Mouse (Mus musculus): ENCODE results near the gene Gja10. TPM values are rescaled to one million over a fixed set of nuclear protein-coding genes. Genes with fewer than 3 reads are reported as not detected.

Gja10 gene
- not detected in 2 replicates for total RNA-seq (2014; fragmentation: Nextera tagmentation)
- total RNA-seq (2017): not detected in 2 replicates

DNA sequence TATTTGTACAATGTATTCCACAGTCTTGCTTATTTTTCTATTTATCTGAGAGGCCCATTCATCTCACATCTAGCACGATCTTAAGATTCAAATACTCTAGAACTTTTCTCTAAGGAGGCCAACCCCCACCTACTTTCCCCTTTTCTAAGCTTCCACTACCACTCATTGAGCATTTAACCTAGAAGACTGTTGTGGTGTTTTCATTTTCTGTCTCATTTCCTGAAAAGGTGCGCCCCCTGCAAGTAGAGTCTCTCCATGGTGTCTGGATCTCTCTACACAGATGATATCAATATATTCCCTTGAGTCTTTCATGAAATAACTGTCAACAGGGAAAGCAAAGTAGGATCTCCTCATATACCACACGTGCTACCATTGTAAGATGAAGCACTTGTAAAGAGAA is at the start of gene Gja10:
Gja10 (minus strand) TSS at position 101 of the 400 bp plus-strand sequence.
- no peak for ATAC-seq (replicated peaks; ENCODE audit: poor library complexity, severe bottlenecking)

DNA sequence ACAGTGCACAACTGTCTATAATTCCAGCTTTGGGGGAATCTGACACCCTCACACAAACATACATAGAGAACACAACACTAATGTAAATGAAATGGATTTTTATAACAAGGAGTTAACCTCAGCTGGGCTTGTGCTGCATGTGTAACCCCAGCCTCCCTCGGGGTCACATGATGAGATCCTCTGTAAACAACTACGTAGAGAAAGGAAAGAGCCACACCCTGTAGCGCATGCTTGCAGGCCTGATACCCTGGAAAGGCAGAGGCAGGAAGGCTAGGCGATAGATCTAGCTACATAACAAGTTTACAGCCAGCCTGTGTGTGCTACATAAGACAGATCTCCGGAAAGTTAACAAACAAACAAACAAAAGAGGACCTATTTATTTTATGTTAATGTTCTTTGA is 49.1 kb upstream of the Gja10 start:
- no peak for ATAC-seq (replicated peaks; ENCODE audit: poor library complexity, severe bottlenecking)

DNA sequence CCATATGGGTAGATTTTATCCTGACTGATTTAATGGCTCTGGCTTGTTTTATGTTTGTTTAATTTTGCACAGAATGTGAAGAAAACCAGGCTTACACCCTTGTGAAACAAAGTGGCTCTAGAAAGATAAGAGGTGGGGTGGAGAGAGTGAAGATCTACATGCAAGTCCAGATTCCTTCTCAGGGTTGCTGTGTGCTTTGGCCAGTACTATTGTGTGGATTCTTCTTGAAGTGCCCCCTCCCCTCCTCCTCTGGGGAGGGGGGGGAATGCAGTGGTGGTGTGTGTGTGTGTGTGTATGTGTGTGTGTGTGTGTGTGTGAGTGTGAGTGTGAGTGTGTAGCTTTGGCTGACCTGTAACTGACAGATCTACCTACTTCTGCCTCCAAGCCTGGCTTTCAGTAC is 19.1 kb upstream of the Gja10 start:
- no peak for ATAC-seq (replicated peaks; ENCODE audit: poor library complexity, severe bottlenecking)

DNA sequence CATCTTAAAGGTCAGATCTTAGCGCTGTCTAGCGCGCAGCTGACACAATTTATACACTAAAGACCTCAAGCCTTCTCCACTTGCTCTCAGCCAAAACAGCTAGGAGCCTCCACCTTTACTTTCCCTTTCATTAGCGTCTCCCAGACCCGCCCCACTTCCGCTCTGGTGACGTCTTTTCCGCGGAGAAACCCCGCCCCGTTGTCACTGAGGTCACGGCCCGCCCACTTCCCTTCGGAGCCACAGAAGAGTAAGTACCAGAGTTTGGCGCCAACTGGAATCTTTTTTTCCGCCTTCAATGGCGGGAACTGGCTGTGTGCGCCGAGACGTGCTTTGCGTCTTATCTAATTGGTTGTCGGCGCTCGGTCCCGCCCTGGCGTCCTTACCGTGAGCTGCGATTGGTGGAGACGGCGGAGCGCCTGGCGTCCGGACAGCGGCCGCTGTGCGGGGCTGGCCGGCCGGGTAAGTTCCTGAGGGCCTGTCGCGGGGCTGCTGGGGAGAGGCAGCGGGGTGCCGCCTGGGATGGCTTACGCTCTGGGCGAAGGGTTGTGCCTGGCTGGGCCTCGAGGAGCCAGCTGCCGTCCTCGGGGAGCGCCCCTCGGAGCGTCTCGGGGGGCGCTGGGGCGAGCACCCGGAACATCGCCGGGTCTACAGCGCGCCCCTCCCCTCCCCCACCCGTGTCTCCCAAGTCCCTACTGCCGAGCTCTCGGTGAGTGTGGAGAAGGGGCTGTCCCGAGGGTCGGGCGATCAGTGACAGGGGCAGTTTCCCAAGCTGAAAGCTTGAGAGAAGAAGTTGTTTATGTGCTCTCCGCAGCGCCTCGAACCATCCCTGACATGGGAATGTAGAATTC is 12.7 kb upstream of the Gja10 start, which contains the start of gene Casp8ap2:
Casp8ap2 (plus strand) TSS at position 418 of the 848 bp plus-strand sequence.
- peak; percentile 97 for ATAC-seq (replicated peaks; ENCODE audit: poor library complexity, severe bottlenecking)

DNA sequence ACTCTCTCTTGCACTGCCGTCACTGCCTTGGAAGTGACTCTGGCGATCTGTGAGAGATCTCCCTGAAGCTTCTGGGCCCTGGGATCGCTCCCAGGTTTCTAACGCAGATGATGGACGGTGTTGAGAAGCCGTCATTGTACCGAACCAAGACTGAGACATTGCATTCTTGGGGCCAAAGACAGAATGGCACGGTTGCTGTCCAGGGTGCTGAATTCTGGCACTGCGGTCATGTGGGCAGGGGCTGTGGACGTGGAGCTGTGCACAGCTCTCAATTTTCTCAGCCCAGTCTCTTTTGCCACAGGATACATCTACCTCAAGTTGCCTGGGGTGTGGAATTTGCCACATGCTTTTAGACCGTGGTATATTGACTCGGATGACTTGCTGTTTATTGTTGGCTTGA is 1.4 kb downstream of the Gja10 start:
- peak; percentile 94 for ATAC-seq (replicated peaks; ENCODE audit: poor library complexity, severe bottlenecking)

DNA sequence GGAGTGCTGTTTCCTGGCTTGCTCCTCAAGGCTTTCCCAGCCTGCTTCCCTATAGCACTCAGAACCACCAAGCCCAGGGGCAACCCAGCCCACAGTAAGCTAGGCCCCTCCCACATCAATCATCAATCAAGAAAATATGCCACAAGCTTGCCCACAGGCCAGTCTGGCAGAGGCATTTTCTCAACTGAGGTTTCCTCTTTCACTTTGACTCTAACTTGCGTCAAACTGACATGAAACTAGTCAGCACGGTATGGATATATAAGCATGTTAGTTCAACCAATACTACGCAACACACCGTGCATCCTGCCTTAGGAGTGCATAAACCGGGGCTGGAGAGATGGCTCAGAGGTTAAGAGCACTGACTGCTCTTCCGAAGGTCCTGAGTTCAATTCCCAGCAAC is 14.3 kb downstream of the Gja10 start:
- peak; percentile 79 for ATAC-seq (replicated peaks; ENCODE audit: poor library complexity, severe bottlenecking)

DNA sequence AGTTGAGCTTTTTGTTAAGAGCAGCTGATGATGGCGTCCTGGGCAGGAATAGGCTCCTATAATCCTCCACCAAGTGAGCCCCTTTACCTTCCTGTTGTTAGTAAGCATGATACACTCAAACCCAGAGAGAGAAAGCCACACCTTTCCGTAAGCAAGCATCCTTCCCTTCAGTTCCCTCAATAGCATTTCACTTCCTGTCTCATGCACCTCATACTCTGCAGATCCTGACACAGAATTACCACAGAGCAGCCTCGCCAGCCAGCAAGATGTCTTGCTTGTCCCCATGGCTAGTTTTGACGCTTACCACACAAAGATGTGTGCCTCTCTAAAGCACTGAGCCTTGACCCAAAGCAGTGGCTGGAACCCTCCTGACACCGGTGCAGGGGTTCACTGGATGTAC is 15.0 kb downstream of the Gja10 start:
- ATAC-seq (replicated peaks; ENCODE audit: poor library complexity, severe bottlenecking): peak; percentile 35

DNA sequence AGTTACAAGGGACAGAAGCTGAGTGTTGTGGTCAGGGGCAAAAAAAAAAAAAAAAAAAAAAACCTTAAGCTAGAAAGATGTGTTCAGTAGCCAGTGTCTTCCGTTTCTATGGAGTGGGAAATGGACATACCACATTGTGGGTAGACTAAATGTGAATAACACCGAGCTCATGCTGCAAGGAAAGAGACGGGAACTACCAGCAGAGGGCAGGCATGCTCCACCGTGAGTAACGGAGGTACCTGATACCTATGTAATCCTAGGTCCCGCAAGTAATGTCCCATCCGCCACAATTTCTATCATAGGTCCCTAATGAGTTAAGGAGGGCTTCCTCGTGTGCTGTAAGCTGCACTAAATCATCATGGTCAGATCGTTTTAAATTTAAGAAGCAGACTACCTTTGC is 16.0 kb downstream of the Gja10 start:
- ATAC-seq (replicated peaks; ENCODE audit: poor library complexity, severe bottlenecking): peak; percentile 60

DNA sequence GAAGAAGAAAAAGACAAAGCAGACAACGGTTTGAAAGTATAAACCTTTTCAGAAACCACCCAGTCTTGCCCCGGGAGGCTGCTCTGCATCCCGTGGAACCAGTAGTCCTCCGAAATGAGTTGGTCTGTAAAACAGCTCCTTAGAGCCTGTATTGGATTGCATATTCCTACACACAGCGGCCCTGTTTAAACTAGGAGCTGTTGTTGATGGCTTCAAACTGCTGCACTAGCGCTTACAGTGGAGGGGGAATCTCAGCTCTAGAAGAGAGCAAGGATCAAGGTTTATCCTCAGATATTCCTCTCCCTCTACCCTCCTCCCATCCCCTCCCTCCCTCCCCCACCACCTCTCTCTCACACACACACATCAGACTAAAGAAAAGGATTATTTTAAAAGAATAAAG is 18.4 kb downstream of the Gja10 start:
- no peak for ATAC-seq (replicated peaks; ENCODE audit: poor library complexity, severe bottlenecking)

DNA sequence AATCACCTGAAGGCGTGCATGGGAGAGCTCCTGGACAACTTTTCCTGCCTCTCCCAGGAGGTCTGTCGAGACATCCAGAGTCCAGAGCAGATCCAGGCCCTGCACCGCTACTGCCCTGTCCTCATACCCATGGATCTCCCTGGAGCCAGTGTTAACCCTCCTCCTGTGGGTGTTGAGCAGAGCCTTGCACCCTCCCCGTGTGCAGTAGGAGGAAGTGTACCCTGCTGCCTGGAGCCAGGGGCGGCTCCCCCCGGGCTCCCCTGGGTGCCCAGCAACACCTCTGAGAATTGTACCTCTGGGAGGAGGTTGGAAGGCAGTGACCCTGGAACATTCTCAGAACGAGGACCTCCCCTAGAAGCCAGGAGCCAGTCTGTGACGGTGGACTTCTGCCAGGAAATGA is 22.7 kb downstream of the Gja10 start:
- peak; percentile 52 for ATAC-seq (replicated peaks; ENCODE audit: poor library complexity, severe bottlenecking)

DNA sequence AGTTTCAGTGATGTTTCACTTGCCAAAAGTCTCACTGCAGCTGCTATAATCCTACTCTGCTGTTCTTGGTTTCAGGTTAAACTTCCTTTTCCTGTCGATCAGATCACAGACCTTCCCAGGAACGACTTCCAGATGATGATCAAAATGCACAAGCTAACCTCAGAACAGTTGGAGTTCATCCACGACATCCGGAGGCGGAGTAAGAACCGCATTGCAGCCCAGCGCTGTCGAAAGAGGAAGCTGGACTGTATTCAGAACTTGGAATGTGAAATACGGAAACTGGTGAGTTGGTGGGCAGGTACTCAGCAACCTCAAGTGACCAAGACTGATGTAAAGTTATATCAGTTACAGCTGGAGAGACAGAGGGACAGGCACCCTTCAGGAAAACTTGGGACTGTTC is 27.4 kb downstream of the Gja10 start:
- ATAC-seq (replicated peaks; ENCODE audit: poor library complexity, severe bottlenecking): peak; percentile 82

DNA sequence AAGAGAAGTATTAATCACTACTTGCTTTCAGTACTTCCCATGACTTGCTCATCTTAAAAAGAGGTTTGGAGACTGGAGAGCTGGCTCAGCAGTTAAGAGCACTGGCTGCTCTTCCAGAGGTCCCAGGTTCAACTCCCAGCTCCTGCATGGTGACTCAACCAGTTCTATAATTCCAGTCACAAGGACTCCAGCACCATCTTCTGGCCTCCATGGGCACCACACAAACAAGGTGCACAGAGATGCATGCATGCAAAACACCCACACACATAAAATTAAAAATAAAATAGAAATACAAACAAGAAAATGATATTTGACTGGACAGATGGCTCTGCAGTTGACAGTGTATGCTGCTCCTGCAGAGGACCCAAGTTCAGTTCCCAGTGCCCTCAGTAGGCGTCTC is 28.0 kb downstream of the Gja10 start:
- no peak for ATAC-seq (replicated peaks; ENCODE audit: poor library complexity, severe bottlenecking)

DNA sequence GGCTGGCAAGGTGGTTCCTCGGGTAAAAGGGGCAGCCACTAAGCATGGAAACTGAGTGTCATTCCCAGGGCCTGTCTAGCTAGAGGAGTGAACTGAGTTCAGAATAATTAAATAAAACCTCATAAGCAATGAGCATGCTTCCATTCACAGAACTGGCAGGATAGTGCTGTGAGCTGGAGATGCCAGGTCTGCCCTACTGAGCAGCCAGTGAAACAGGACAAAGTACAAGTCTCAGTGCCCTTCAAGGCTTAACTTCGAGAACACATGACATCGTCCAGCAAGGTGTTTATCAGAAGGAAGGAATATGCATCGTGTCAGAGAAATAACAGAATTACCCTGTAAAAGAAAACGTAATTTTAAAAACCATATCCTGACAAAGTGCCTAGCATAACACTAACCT is 29.0 kb downstream of the Gja10 start:
- ATAC-seq (replicated peaks; ENCODE audit: poor library complexity, severe bottlenecking): no peak

DNA sequence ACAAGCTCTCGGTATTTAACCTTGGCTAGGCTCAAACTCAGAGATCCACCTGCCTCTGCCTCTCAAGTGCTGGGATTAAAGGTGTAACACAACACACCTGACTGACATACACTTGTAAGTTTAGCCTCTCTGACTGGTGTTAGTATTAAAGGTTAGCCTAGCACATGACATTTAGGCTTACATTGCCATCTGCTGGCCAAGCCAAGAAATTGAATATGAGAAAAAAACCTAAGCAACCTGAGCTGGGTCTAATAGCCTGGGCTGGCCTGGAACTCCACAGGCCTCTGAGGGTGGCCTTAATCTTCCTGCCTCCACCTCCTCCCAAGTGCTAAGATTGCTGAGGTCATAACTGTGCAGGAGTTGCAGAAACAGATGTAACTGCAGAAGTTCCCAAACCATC is 30.4 kb downstream of the Gja10 start:
- peak; percentile 29; the same call in 1 of the 2 replicates for ATAC-seq (replicated peaks; ENCODE audit: poor library complexity, severe bottlenecking)

DNA sequence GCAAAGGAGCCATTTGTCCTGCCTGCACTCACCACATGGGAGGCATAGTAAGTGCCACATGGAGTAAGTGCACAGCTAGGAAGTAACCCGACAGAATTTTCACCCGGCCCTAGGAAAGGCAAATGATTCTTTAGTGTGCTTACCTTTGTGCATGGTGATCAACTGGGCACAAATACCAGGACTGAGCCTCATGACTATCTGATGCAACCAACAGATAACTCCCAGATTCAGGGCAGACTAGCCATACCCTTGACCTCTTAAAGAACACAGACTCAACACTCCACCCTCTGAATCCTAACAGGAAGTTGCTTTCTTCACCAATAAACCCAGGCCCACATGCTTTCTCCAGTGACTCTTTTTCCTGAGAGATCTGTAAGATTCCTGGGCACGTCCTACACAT is 31.1 kb downstream of the Gja10 start:
- ATAC-seq (replicated peaks; ENCODE audit: poor library complexity, severe bottlenecking): 0 out of 2 replicates have a peak, but pooled peaks have one; percentile 8

DNA sequence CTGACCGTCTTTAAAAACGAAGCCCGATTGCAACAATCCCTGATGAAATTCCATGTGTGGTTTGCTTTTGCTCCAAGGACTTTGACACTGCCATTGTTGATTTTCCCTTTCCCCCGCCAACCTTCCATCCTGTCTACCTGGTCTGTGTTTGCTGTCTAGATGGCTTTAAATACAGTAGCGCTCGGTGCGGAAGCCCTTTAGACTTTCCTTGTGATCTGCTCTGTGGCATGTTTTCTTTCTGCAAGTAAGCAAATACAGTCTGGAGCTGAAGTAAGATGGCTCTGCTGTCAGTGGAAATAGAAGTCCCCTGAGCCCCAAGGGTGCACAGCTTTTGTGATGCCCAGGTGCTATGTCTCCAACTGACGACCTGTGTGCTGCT is 31.6 kb downstream of the Gja10 start:
- no peak for ATAC-seq (replicated peaks; ENCODE audit: poor library complexity, severe bottlenecking)

DNA sequence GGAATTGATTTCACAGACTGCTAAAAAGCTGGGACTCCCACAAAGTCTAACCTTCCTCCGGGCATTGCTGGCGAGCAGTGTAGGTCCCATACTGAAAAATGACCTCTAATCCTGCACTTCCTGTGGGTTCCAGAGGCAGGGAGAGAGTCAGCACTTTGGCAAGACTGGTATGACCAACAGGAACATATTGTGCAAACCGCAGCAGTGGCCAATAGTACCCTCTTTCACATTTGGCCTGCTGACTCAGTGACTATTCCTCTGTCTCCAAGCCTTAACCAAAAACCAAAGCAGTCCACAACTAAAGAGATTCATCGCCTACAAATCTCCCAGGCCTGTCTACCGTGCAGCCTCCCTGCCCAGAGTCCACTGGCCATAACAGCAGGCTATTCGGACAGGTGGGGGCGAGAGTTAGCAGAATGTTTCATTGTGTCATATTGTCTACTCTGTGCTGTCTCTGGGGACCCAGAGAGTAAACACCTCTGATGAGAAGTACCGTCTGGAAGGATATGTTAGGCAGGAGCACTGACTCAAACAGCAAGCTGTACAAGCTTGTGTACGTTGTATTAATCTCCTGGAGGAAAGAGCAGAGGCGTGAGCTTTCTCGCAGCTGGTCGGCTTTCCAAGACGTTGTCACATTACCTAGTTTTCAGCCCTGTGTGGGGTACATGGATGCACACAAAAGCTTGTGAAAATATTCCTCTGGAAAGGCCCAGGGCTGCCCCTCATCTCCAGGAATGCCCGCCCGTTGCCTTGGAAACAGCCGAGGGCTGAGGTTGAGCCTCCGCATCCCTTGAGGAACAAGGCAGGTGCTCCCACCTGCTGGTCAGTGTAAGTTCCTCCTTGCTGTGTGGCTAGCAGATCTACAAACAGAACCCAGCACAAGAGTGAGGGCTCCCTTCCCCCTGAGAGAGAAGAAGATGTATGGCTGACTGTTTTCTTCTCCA is 32.3 kb downstream of the Gja10 start:
- peak; percentile 85 for ATAC-seq (replicated peaks; ENCODE audit: poor library complexity, severe bottlenecking)

DNA sequence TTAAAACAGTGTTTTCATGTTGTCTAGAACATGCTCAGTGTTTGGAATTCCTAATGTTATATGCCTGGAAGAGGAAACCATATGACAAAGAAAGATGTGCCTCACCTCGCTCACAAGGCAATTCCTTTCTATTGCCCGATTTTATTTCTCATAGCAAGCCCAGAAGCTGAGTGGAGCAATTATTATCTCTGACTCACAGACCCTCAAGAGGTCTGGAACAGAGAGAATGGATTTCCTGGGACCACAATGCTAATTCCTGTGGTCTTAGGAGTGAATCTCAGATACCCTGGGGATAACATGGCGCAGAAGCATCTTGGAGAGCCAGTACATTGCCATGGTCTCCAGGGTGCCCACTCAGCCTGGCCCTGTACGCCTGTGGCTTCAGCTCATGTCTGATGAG is 33.5 kb downstream of the Gja10 start:
- ATAC-seq (replicated peaks; ENCODE audit: poor library complexity, severe bottlenecking): no peak

DNA sequence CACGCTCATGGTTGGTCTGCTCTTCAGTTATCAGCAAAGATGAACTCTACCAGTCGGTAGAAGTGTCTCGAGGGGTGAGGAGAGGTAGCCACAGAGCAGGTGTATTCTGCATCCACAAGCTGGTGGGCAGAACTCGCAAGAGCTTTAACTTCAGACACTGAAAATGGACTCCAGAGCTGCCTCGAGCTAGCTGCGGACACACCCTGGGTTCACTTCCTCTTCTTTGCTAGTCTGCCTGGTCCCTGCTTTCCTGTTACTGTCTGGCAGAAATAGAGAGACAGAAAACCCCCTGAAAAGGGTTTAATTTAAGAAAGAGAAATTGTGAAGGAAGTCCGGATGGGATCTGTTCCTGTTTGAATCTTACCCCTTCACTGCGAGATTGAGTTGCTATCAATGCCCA is 37.6 kb downstream of the Gja10 start:
- peak; percentile 87 for ATAC-seq (replicated peaks; ENCODE audit: poor library complexity, severe bottlenecking)

DNA sequence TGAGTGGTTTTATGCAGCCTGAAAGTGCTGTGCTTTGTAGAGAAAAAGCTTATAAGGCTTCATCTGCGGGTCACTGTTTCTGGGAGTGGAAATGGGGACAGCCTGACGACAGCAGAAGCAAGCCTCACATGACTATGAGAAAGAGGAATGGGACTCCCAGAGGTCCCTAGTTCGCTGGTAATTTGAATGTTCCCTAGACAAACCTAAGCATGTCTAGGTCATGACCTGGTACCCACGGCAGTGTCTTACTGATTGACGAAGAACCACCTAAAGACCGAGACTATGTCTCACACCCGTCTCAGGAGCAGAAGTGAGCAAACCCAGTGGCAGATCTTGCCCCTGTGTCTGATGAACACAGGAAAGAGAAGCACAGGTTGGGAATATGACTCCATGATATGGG is 38.1 kb downstream of the Gja10 start:
- ATAC-seq (replicated peaks; ENCODE audit: poor library complexity, severe bottlenecking): peak; percentile 17
